Comparison of ENCODE assay signal across 27 mouse cellular contexts in the genomic region with DNA sequence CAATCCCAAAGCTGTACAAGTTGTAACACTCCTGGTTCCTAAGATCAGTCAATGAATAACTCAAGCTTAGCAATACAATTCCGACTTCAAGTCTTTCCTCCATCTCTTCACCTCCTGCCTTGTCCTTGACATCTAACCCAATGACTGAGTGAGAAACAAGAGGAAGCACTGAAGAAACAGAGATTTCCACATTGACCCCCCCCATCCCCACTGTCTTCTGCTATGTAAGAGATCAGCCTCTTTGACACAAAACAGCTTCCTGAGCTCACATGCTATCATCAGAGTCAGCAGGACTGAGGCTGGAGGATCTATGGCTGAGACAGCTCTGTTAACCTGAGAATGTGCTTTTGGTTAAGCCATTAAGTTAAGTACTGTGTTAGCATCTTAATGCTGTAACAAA. TPM values are rescaled to one million over a fixed set of nuclear protein-coding genes. Genes with fewer than 3 reads are reported as not detected.
DNase-seq lines count a peak whose midpoint lies in the region; ATAC-seq and TF ChIP-seq lines count a peak whose summit lies in the region.
"Had no signal": no experiment of that assay in that cellular context is flagged by ENCODE, and none has a peak within 500 bp of the region (broad histone marks: within the 10 kb centered on the region; RNA-seq: fewer than 3 reads in every experiment).

No protein-coding gene starts in this region.

- intact Hi-C loops in heart, postnatal 14 days (cut with DNase I), result no loop called here

- no peak for TF ChIP-seq POLR2A in thymus, adult 2 months (IDR thresholded peaks at IDR 0.05; ENCODE audit: control insufficient read depth, extremely low read depth, insufficient read depth, low read length, poor library complexity)

- H3K9ac ChIP-seq in liver, postnatal 0 days (replicated peaks), result no peak overlapping the region
- H3K9ac ChIP-seq: embryonic facial prominence, embryonic 15.5 days; heart, embryonic 12.5 days; hindbrain, embryonic 15.5 days had no signal

- no peak for TF ChIP-seq EP300 in liver, postnatal 0 days (IDR thresholded peaks at IDR 0.05; ENCODE audit: low read depth)

- peak overlapping the region; percentile 69 for H3K27ac ChIP-seq in liver, postnatal 0 days (ENCODE audit: low read depth)
- peak overlapping the region; percentile 86 for H3K27ac ChIP-seq in brown adipose tissue, adult 24 weeks (replicated peaks; ENCODE audit: low read depth, low read length)
- no peak overlapping the region for H3K27ac ChIP-seq in thymus, adult 2 months (ENCODE audit: control insufficient read depth, insufficient read depth, low read length)
- H3K27ac ChIP-seq: embryonic facial prominence, embryonic 15.5 days; forebrain, embryonic 10.5 days; gastrocnemius, adult 2 months; hindbrain, embryonic 15.5 days had no signal

- H3K4me2 ChIP-seq in liver, postnatal 0 days (ENCODE audit: low read depth, low read length), result no peak overlapping the region
- H3K4me2 ChIP-seq: embryonic facial prominence, embryonic 15.5 days; heart, embryonic 12.5 days; hindbrain, embryonic 15.5 days had no signal

- H3K9me3 ChIP-seq in liver, postnatal 0 days (ENCODE audit: low read length), result no peaks in the 10 kb centered on the region
- H3K9me3 ChIP-seq: embryonic facial prominence, embryonic 15.5 days; forebrain, embryonic 10.5 days; heart, embryonic 12.5 days; hindbrain, embryonic 15.5 days had no signal

- H3K27me3 ChIP-seq in liver, postnatal 0 days (ENCODE audit: insufficient read depth, low read length), result no peaks in the 10 kb centered on the region
- no peaks in the 10 kb centered on the region for H3K27me3 ChIP-seq in thymus, adult 2 months (ENCODE audit: control insufficient read depth, insufficient read depth, low read length)
- H3K27me3 ChIP-seq: embryonic facial prominence, embryonic 15.5 days; heart, embryonic 12.5 days; hindbrain, embryonic 15.5 days had no signal

- ATAC-seq in liver, postnatal 0 days, result no peak
- peak; percentile 18; the same call in 1 of the 2 replicates for ATAC-seq in neutrophil, adult 5-6 weeks (ENCODE audit: extremely low read depth, insufficient number of reproducible peaks, low FRiP score, poor library complexity, severe bottlenecking)
- ATAC-seq: forebrain, embryonic 14.5 days had no signal

- H3K4me1 ChIP-seq in liver, postnatal 0 days (ENCODE audit: insufficient read depth), result no peaks in the 10 kb centered on the region
- H3K4me1 ChIP-seq in brown adipose tissue, adult 24 weeks (ENCODE audit: control insufficient read depth, insufficient read depth, insufficient read length, low read length), result peaks cover 7% of the 10 kb centered on the region; the same call in 1 of the 2 replicates
- H3K4me1 ChIP-seq in thymus, adult 2 months (replicated peaks; ENCODE audit: control insufficient read depth, insufficient read depth, low read length), result peaks cover 8% of the 10 kb centered on the region
- H3K4me1 ChIP-seq: heart, embryonic 12.5 days; hindbrain, embryonic 15.5 days had no signal

- H3K4me3 ChIP-seq in liver, postnatal 0 days (ENCODE audit: low read depth, low read length), result no peak overlapping the region
- no peak overlapping the region for H3K4me3 ChIP-seq in brown adipose tissue, adult 24 weeks (ENCODE audit: insufficient read depth, low read depth, low read length)
- H3K4me3 ChIP-seq in thymus, adult 2 months (ENCODE audit: control insufficient read depth, insufficient read depth, low read length), result no peak overlapping the region
- H3K4me3 ChIP-seq: embryonic facial prominence, embryonic 15.5 days; erythroblast, embryonic 14.5 days; forebrain, embryonic 10.5 days; gastrocnemius, adult 2 months; heart, embryonic 12.5 days; hindbrain, embryonic 15.5 days had no signal

- no peak for TF ChIP-seq CTCF in liver, postnatal 0 days (IDR thresholded peaks at IDR 0.05; ENCODE audit: low read depth)
- no peak for TF ChIP-seq CTCF in thymus, adult 2 months (IDR thresholded peaks at IDR 0.05; ENCODE audit: borderline replicate concordance, control insufficient read depth, extremely low read depth, insufficient read depth, low read length, poor library complexity)

- peak; percentile 18 for DNase-seq in heart, adult 11 months
- DNase-seq in heart, postnatal 14 days, result no peak
- DNase-seq in liver, postnatal 0 days, result peak; percentile 25
- DNase-seq in liver, result no peak
- DNase-seq in thymus, adult 2 months, result no peak
- DNase-seq: cerebellum, adult 11 months; cerebellum, adult 8-10 months; cerebellum, postnatal 14 days; embryo, embryonic 11 days; gastrocnemius, adult 2 months; gastrocnemius, postnatal 25 days; heart, adult 18-20 months; heart, postnatal 36 days had no signal

- H3K36me3 ChIP-seq in liver, postnatal 0 days (replicated peaks; ENCODE audit: insufficient read depth, low read length), result no peaks in the 10 kb centered on the region
- no peaks in the 10 kb centered on the region for H3K36me3 ChIP-seq in thymus, adult 2 months (ENCODE audit: control insufficient read depth, insufficient read depth, low read length)
- H3K36me3 ChIP-seq: embryonic facial prominence, embryonic 15.5 days; forebrain, embryonic 10.5 days; heart, embryonic 12.5 days; hindbrain, embryonic 15.5 days had no signal

- 56% methylated on average over 1 of the region's 1 CpGs for WGBS in liver, postnatal 0 days (ENCODE audit: insufficient replicate concordance)
- 92% methylated on average over 1 of the region's 1 CpGs for WGBS in thymus, adult 2 months

RNA-seq across cellular contexts. Expression of gene S100a11, which starts 9.3 kb away (rescaled TPM):
- total RNA-seq in heart, postnatal 14 days (2021), result 100 to 1,000 TPM; 111 to 124 TPM
- 330 and 336 TPM in 2 replicates for polyA plus RNA-seq in liver, postnatal 0 days (2015; fragmentation: Nextera tagmentation; extraction: Ambion mirVana)
- polyA plus RNA-seq in brown adipose tissue, adult 24 weeks (2012; ENCODE audit: insufficient read depth, insufficient read length, missing spikeins), result 790 and 869 TPM in 2 replicates
- total RNA-seq in neutrophil, adult 5-6 weeks (2017), result 584 and 660 TPM in 2 replicates
- polyA plus RNA-seq in thymus, adult 2 months (2012; rRNA removed), result 134 and 151 TPM in 2 replicates
- total RNA-seq: MEL had no signal

RNA-seq across cellular contexts. Expression of gene Tchhl1, which starts 42.5 kb away (rescaled TPM):
- total RNA-seq in heart, postnatal 14 days (2021), result not detected
- not detected in 2 replicates for polyA plus RNA-seq in liver, postnatal 0 days (2015; fragmentation: Nextera tagmentation; extraction: Ambion mirVana)
- not detected in 2 replicates for polyA plus RNA-seq in brown adipose tissue, adult 24 weeks (2012; ENCODE audit: insufficient read depth, insufficient read length, missing spikeins)
- not detected in 2 replicates for total RNA-seq in neutrophil, adult 5-6 weeks (2017)
- polyA plus RNA-seq in thymus, adult 2 months (2012; rRNA removed), result not detected in 2 replicates
- total RNA-seq: common myeloid progenitor, adult 5-6 weeks; gastrocnemius, adult 2 months; gastrocnemius, postnatal 25 days; heart, adult 18-20 months; heart, postnatal 36 days; MEL had no signal
- polyA plus RNA-seq: C2C12; embryonic facial prominence, embryonic 11.5 days; erythroblast, embryonic 14.5 days; forebrain, embryonic 10.5 days; forebrain, embryonic 14.5 days; heart, embryonic 12.5 days; heart, embryonic 16.5 days; hindbrain, embryonic 11.5 days had no signal

RNA-seq across cellular contexts. Expression of gene S100a10, which starts 43.8 kb away (rescaled TPM):
- 100 to 1,000 TPM; 129 to 145 TPM for total RNA-seq in heart, postnatal 14 days (2021)
- polyA plus RNA-seq in liver, postnatal 0 days (2015; fragmentation: Nextera tagmentation; extraction: Ambion mirVana), result 75.4 and 82.0 TPM in 2 replicates
- polyA plus RNA-seq in brown adipose tissue, adult 24 weeks (2012; ENCODE audit: insufficient read depth, insufficient read length, missing spikeins), result 381 and 572 TPM in 2 replicates
- total RNA-seq in neutrophil, adult 5-6 weeks (2017), result 406 and 416 TPM in 2 replicates
- 99.3 and 121 TPM in 2 replicates for polyA plus RNA-seq in thymus, adult 2 months (2012; rRNA removed)

Comparison
In these comparisons a context has a peak if more than half of its experiments do, and no peak if none do; other contexts are left out.
1. DNase-seq: peak in heart, adult 11 months (single experiment) and liver, postnatal 0 days (single experiment); none in heart, postnatal 14 days (0 of 2), liver (single experiment) and thymus, adult 2 months (single experiment).